ENCODE assay signal across 12 mouse cellular contexts in genomic region chr2:33705687-33706320, GRCm38 (mm10).
"Had no signal": no experiment of that assay in that cellular context is flagged by ENCODE, and none has a peak within 500 bp of the region (broad histone marks: within the 10 kb centered on the region; RNA-seq: fewer than 3 reads in every experiment).

No protein-coding gene starts in this region.

- H3K4me3 ChIP-seq: kidney, embryonic 15.5 days; midbrain, embryonic 13.5 days; neural tube, embryonic 12.5 days; stomach, embryonic 15.5 days had no signal

- H3K9ac ChIP-seq: kidney, embryonic 15.5 days; liver, embryonic 14.5 days; midbrain, embryonic 13.5 days; neural tube, embryonic 12.5 days; stomach, embryonic 15.5 days had no signal

- DNase-seq: kidney, adult 2 months; kidney, postnatal 14 days; lung, adult 18-20 months; lung, postnatal 36 days; right cerebral cortex, postnatal 14 days; thymus, adult 2 months; thymus, postnatal 25 days had no signal

- ATAC-seq: midbrain, embryonic 13.5 days had no signal

- H3K9me3 ChIP-seq: kidney, embryonic 15.5 days; midbrain, embryonic 13.5 days; neural tube, embryonic 12.5 days; stomach, embryonic 15.5 days had no signal

- H3K36me3 ChIP-seq: kidney, embryonic 15.5 days; midbrain, embryonic 13.5 days; neural tube, embryonic 12.5 days; stomach, embryonic 15.5 days had no signal

- H3K4me1 ChIP-seq: stomach, embryonic 15.5 days had no signal

- H3K4me2 ChIP-seq: kidney, embryonic 15.5 days; midbrain, embryonic 13.5 days; neural tube, embryonic 12.5 days; stomach, embryonic 15.5 days had no signal

- H3K27ac ChIP-seq: kidney, embryonic 15.5 days; liver, embryonic 14.5 days; midbrain, embryonic 13.5 days; neural tube, embryonic 12.5 days; stomach, embryonic 15.5 days had no signal
